Mouse (Mus musculus): Measurements from ENCODE around the gene Rnf113a2. TPM values are rescaled to one million over a fixed set of nuclear protein-coding genes. Genes with fewer than 3 reads are reported as not detected.

Rnf113a2 gene
- total and polyA plus RNA-seq, 3 experiments, result 13.6 to 17.9 (median 16.3) TPM

DNA sequence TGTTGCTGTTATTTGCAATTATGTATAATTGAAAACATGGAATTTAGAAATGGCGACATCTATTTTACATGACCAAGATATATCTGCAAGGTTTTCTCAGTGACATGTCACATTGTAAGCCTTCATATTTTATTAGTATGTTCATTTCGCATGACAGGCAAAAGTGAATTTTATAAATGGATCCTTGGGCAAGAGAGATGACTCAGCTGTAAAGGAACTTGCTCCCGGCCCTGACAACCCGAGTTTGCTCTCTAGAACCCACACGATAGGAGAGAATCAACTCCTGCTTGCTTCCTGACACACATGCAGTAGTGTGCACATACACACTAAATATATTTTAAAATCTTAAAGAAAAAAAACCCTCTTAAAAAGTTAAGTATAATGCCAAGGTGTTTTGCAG lies 44.4 kb downstream of the Rnf113a2 start:
- H3K4me2 ChIP-seq (ENCODE audit: insufficient read depth, low read depth, poor library complexity, severe bottlenecking), result no peak overlapping the region
- H3K9ac ChIP-seq (ENCODE audit: insufficient read depth, low read depth), result no peak overlapping the region
- TF ChIP-seq SIN3A (IDR thresholded peaks at IDR 0.05; ENCODE audit: low read length) (no peak), ELF1 (IDR thresholded peaks at IDR 0.05; ENCODE audit: low read depth, low read length) (no peak), CHD2 (IDR thresholded peaks at IDR 0.05; ENCODE audit: low read length) (no peak), SMC3 (IDR thresholded peaks at IDR 0.05; ENCODE audit: low read depth, low read length) (no peak), RAD21 (IDR thresholded peaks at IDR 0.05; ENCODE audit: low read depth, low read length) (no peak), PAX5 (IDR thresholded peaks at IDR 0.05; ENCODE audit: low read length) (no peak)
- H3K27ac ChIP-seq (ENCODE audit: insufficient read depth, low read depth), result no peak overlapping the region
- DNase-seq (ENCODE audit: extremely low read depth), result no peak
- H3K36me3 ChIP-seq (replicated peaks in 1 of 2; ENCODE audit: control insufficient read depth in 1 of 2, insufficient read depth in 1 of 2, low read length in 1 of 2), result peaks cover 31 to 78% of the 10 kb centered on the region in 2 experiments
- no peaks in the 10 kb centered on the region for H3K4me1 ChIP-seq (ENCODE audit: control insufficient read depth in 1 of 2, insufficient read depth in 2 of 2)
- H3K9me3 ChIP-seq (replicated peaks; ENCODE audit: low read length), result peaks cover 6% of the 10 kb centered on the region
- no peaks in the 10 kb centered on the region for H3K79me2 ChIP-seq (replicated peaks; ENCODE audit: control insufficient read depth, extremely low read depth, insufficient read depth, poor library complexity, severe bottlenecking)
- dilution Hi-C loops (cut with MboI; ENCODE audit: extremely low pct_ligation_motif_present, extremely low pct_unique_long_range_greater_than_20kb, low sequenced_read_pairs), result no loop called here
- no peak overlapping the region for H3K4me3 ChIP-seq (replicated peaks in 1 of 3; ENCODE audit: low read depth in 2 of 3, low read length in 2 of 3, poor library complexity in 1 of 3)
- no peaks in the 10 kb centered on the region for H3K27me3 ChIP-seq (replicated peaks)
- in situ Hi-C loops (cut with MboI; ENCODE audit: low pct_ligation_motif_present, low pct_unique_long_range_greater_than_20kb, low sequenced_read_pairs), result no loop called here

DNA sequence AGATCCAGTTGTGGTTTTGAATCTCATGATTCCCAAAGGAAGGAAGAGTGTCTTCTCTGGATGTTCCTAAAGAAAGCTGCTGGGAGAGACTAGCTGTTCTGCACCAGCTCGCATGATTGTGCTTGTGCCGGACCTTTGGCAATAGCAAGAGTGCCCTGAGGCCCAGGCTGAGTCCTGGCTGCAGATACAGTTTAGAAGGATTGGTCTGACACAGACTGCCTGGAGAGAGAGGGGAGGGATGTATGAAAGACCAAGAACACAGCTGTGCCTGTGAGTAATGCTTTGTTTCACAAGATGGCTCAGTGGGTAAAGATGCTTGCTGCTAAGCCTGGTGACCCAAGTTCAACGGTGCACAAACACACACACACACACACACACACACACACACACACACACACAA lies 45.9 kb downstream of the Rnf113a2 start:
- no peak for DNase-seq (ENCODE audit: extremely low read depth)
- Histone ChIP-seq H3K9ac (ENCODE audit: insufficient read depth, low read depth) (no peak overlapping the region), H3K27me3 (replicated peaks) (no peaks in the 10 kb centered on the region), H3K9me3 (replicated peaks; ENCODE audit: low read length) (peaks cover 6% of the 10 kb centered on the region), H3K36me3 (replicated peaks in 1 of 2; ENCODE audit: control insufficient read depth in 1 of 2, insufficient read depth in 1 of 2, low read length in 1 of 2) (peaks cover 28 to 78% of the 10 kb centered on the region in 2 experiments), H3K79me2 (replicated peaks; ENCODE audit: control insufficient read depth, extremely low read depth, insufficient read depth, poor library complexity, severe bottlenecking) (no peaks in the 10 kb centered on the region), H3K4me2 (ENCODE audit: insufficient read depth, low read depth, poor library complexity, severe bottlenecking) (no peak overlapping the region), H3K4me3 (replicated peaks in 1 of 3; ENCODE audit: low read depth in 2 of 3, low read length in 2 of 3, poor library complexity in 1 of 3) (no peak overlapping the region), H3K27ac (ENCODE audit: insufficient read depth, low read depth) (no peak overlapping the region), H3K4me1 (ENCODE audit: control insufficient read depth in 1 of 2, insufficient read depth in 2 of 2) (no peaks in the 10 kb centered on the region)
- in situ Hi-C loops (cut with MboI; ENCODE audit: low pct_ligation_motif_present, low pct_unique_long_range_greater_than_20kb, low sequenced_read_pairs) (no loop called here), dilution Hi-C loops (cut with MboI; ENCODE audit: extremely low pct_ligation_motif_present, extremely low pct_unique_long_range_greater_than_20kb, low sequenced_read_pairs) (no loop called here)
- TF ChIP-seq IRF4 (IDR thresholded peaks at IDR 0.05; ENCODE audit: low read depth, low read length), result no peak
- TF ChIP-seq PAX5 (IDR thresholded peaks at IDR 0.05; ENCODE audit: low read length), result no peak
- TF ChIP-seq ZKSCAN1 (IDR thresholded peaks at IDR 0.05; ENCODE audit: borderline replicate concordance, low read depth, low read length), result no peak
- no peak for TF ChIP-seq POLR2A (IDR thresholded peaks at IDR 0.05; ENCODE audit: low read depth, low read length)
- TF ChIP-seq MEF2A (IDR thresholded peaks at IDR 0.05; ENCODE audit: borderline replicate concordance, low read depth, low read length), result no peak
- TF ChIP-seq HCFC1 (IDR thresholded peaks at IDR 0.05; ENCODE audit: low read depth, low read length), result no peak
- no peak for TF ChIP-seq ELF1 (IDR thresholded peaks at IDR 0.05; ENCODE audit: low read depth, low read length)
- TF ChIP-seq ZNF384 (IDR thresholded peaks at IDR 0.05; ENCODE audit: low read depth, low read length), result no peak
- no peak for TF ChIP-seq SMC3 (IDR thresholded peaks at IDR 0.05; ENCODE audit: low read depth, low read length)
- TF ChIP-seq NRF1 (IDR thresholded peaks at IDR 0.05; ENCODE audit: low read depth, low read length), result no peak
- TF ChIP-seq UBTF (IDR thresholded peaks at IDR 0.05; ENCODE audit: low read depth, low read length), result no peak
- TF ChIP-seq RAD21 (IDR thresholded peaks at IDR 0.05; ENCODE audit: low read depth, low read length), result no peak
- no peak for TF ChIP-seq KAT2A (IDR thresholded peaks at IDR 0.05; ENCODE audit: insufficient replicate concordance, low read length)
- TF ChIP-seq JUN (IDR thresholded peaks at IDR 0.05; ENCODE audit: insufficient read depth, low read depth, low read length), result no peak
- TF ChIP-seq E2F4 (IDR thresholded peaks at IDR 0.05; ENCODE audit: insufficient replicate concordance, low read depth, low read length), result no peak
- no peak for TF ChIP-seq MAZ (IDR thresholded peaks at IDR 0.05; ENCODE audit: low read depth, low read length)
- no peak for TF ChIP-seq CTCF (conservative IDR thresholded peaks at IDR 0.05 in 1 of 2, IDR thresholded peaks at IDR 0.05 in 1 of 2; ENCODE audit: low read depth in 2 of 2, low read length in 2 of 2)
- TF ChIP-seq EP300 (IDR thresholded peaks at IDR 0.05; ENCODE audit: low read length), result no peak
- TF ChIP-seq USF1 (IDR thresholded peaks at IDR 0.05; ENCODE audit: low read depth, low read length), result no peak

Other genes with a start within 250 kb of the Rnf113a2 start
- gene Elmsan1, start 198.3 kb upstream of the Rnf113a2 start, total RNA-seq (2012; rRNA removed), result 5.6 TPM in 2 replicates
- 2.0 and 2.2 TPM in 2 replicates for gene Elmsan1, start 198.3 kb upstream of the Rnf113a2 start, total RNA-seq (2014; rRNA removed)
- 12.4 and 14.3 TPM in 2 replicates for gene Elmsan1, start 198.3 kb upstream of the Rnf113a2 start, polyA plus RNA-seq (2012; ENCODE audit: insufficient read length, low read depth)
- gene Ptgr2, start 132.0 kb upstream of the Rnf113a2 start, total RNA-seq (2012; rRNA removed), result 47.1 and 47.8 TPM in 2 replicates
- gene Ptgr2, start 132.0 kb upstream of the Rnf113a2 start, total RNA-seq (2014; rRNA removed), result 46.0 and 46.6 TPM in 2 replicates
- gene Ptgr2, start 132.0 kb upstream of the Rnf113a2 start, polyA plus RNA-seq (2012; ENCODE audit: insufficient read length, low read depth), result 47.1 and 51.3 TPM in 2 replicates
- 33.5 and 42.8 TPM in 2 replicates for gene Zfp410, start 100.3 kb upstream of the Rnf113a2 start, total RNA-seq (2012; rRNA removed)
- gene Zfp410, start 100.3 kb upstream of the Rnf113a2 start, total RNA-seq (2014; rRNA removed), result 53.7 and 57.4 TPM in 2 replicates
- 42.4 and 42.9 TPM in 2 replicates for gene Zfp410, start 100.3 kb upstream of the Rnf113a2 start, polyA plus RNA-seq (2012; ENCODE audit: insufficient read length, low read depth)
- 35.0 and 37.8 TPM in 2 replicates for gene Coq6, start 55.5 kb upstream of the Rnf113a2 start, total RNA-seq (2012; rRNA removed)
- 31.9 and 37.9 TPM in 2 replicates for gene Coq6, start 55.5 kb upstream of the Rnf113a2 start, total RNA-seq (2014; rRNA removed)
- 23.6 and 35.5 TPM in 2 replicates for gene Coq6, start 55.5 kb upstream of the Rnf113a2 start, polyA plus RNA-seq (2012; ENCODE audit: insufficient read length, low read depth)
- gene Fam161b, start 55.4 kb upstream of the Rnf113a2 start, total RNA-seq (2012; rRNA removed), result 0.98 and 1.0 TPM in 2 replicates
- gene Fam161b, start 55.4 kb upstream of the Rnf113a2 start, total RNA-seq (2014; rRNA removed), result 0.38 and 0.87 TPM in 2 replicates
- 0.80 and 1.00 TPM in 2 replicates for gene Fam161b, start 55.4 kb upstream of the Rnf113a2 start, polyA plus RNA-seq (2012; ENCODE audit: insufficient read length, low read depth)
- 5.2 and 5.7 TPM in 2 replicates for gene Entpd5, start 8.2 kb upstream of the Rnf113a2 start, total RNA-seq (2012; rRNA removed)
- gene Entpd5, start 8.2 kb upstream of the Rnf113a2 start, total RNA-seq (2014; rRNA removed), result 5.3 and 5.8 TPM in 2 replicates
- gene Entpd5, start 8.2 kb upstream of the Rnf113a2 start, polyA plus RNA-seq (2012; ENCODE audit: insufficient read length, low read depth), result 4.2 and 6.0 TPM in 2 replicates
- 0.29 and 0.34 TPM in 2 replicates for gene Bbof1, start 8.1 kb upstream of the Rnf113a2 start, total RNA-seq (2012; rRNA removed)
- gene Bbof1, start 8.1 kb upstream of the Rnf113a2 start, total RNA-seq (2014; rRNA removed), result 0.24 and 0.46 TPM in 2 replicates
- gene Bbof1, start 8.1 kb upstream of the Rnf113a2 start, polyA plus RNA-seq (2012; ENCODE audit: insufficient read length, low read depth), result 0.20 and 0.41 TPM in 2 replicates
- 2.1 and 2.2 TPM in 2 replicates for gene Aldh6a1, start 33.8 kb downstream of the Rnf113a2 start, total RNA-seq (2012; rRNA removed)
- gene Aldh6a1, start 33.8 kb downstream of the Rnf113a2 start, total RNA-seq (2014; rRNA removed), result 4.2 and 4.6 TPM in 2 replicates
- gene Aldh6a1, start 33.8 kb downstream of the Rnf113a2 start, polyA plus RNA-seq (2012; ENCODE audit: insufficient read length, low read depth), result 1.6 and 1.9 TPM in 2 replicates
- 5.9 and 6.8 TPM in 2 replicates for gene Lin52, start 34.2 kb downstream of the Rnf113a2 start, total RNA-seq (2012; rRNA removed)
- 16.2 and 17.0 TPM in 2 replicates for gene Lin52, start 34.2 kb downstream of the Rnf113a2 start, total RNA-seq (2014; rRNA removed)
- gene Lin52, start 34.2 kb downstream of the Rnf113a2 start, polyA plus RNA-seq (2012; ENCODE audit: insufficient read length, low read depth), result 8.7 and 10.5 TPM in 2 replicates
- gene Vsx2, start 152.6 kb downstream of the Rnf113a2 start, total RNA-seq (2012; rRNA removed), result not detected in 2 replicates
- gene Vsx2, start 152.6 kb downstream of the Rnf113a2 start, total RNA-seq (2014; rRNA removed), result not detected in 2 replicates
- gene Vsx2, start 152.6 kb downstream of the Rnf113a2 start, polyA plus RNA-seq (2012; ENCODE audit: insufficient read length, low read depth), result not detected in 2 replicates
- gene Abcd4, start 200.2 kb downstream of the Rnf113a2 start, total RNA-seq (2012; rRNA removed), result 5.8 and 8.4 TPM in 2 replicates
- gene Abcd4, start 200.2 kb downstream of the Rnf113a2 start, total RNA-seq (2014; rRNA removed), result 4.3 and 4.7 TPM in 2 replicates
- 10.2 and 11.1 TPM in 2 replicates for gene Abcd4, start 200.2 kb downstream of the Rnf113a2 start, polyA plus RNA-seq (2012; ENCODE audit: insufficient read length, low read depth)
- gene Vrtn, start 223.8 kb downstream of the Rnf113a2 start, total RNA-seq (2012; rRNA removed), result not detected in 2 replicates
- gene Vrtn, start 223.8 kb downstream of the Rnf113a2 start, total RNA-seq (2014; rRNA removed), result not detected in 2 replicates
- gene Vrtn, start 223.8 kb downstream of the Rnf113a2 start, polyA plus RNA-seq (2012; ENCODE audit: insufficient read length, low read depth), result not detected in 2 replicates